32 mouse cellular contexts compared by ENCODE assay signal in genomic region chr2:32682721-32683417, GRCm38 (mm10). TPM values are rescaled to one million over a fixed set of nuclear protein-coding genes. Genes with fewer than 3 reads are reported as not detected.
A peak's percentile ranks its signal among the peaks of the same experiment; 100 is the strongest.
DNase-seq lines count a peak whose midpoint lies in the region; ATAC-seq and TF ChIP-seq lines count a peak whose summit lies in the region.
"Had no signal": no experiment of that assay in that cellular context is flagged by ENCODE, and none has a peak within 500 bp of the region (broad histone marks: within the 10 kb centered on the region; RNA-seq: fewer than 3 reads in every experiment).

No protein-coding gene starts in this region.

- no peaks in the 10 kb centered on the region for H3K27me3 ChIP-seq in heart, adult 2 months (ENCODE audit: control insufficient read depth, insufficient read depth, low read length)
- no peaks in the 10 kb centered on the region for H3K27me3 ChIP-seq in heart, embryonic 11.5 days (ENCODE audit: control insufficient read depth, insufficient read depth, low read length)
- no peaks in the 10 kb centered on the region for H3K27me3 ChIP-seq in kidney, embryonic 15.5 days
- H3K27me3 ChIP-seq in embryonic facial prominence, embryonic 13.5 days: no peaks in the 10 kb centered on the region
- H3K27me3 ChIP-seq in forebrain, embryonic 12.5 days: no peaks in the 10 kb centered on the region
- H3K27me3 ChIP-seq: CH12.LX; embryonic facial prominence, embryonic 15.5 days; forebrain, embryonic 15.5 days; hindbrain, embryonic 13.5 days; limb, embryonic 13.5 days; liver, embryonic 12.5 days; midbrain, embryonic 12.5 days; neural tube, embryonic 13.5 days had no signal

- DNase-seq in heart, adult 2 months: no peak
- DNase-seq in kidney, adult 18-20 months: no peak
- DNase-seq: adrenal gland, adult 8-10 months; B cell, adult 2 months; cerebellum, adult 2 months; cerebellum, postnatal 25 days; kidney, adult 9 months; kidney, postnatal 36 days; layer of hippocampus, postnatal 36 days; lung, adult 18-20 months; lung, postnatal 10 days; right cerebral cortex, adult 18-20 months; right cerebral cortex, postnatal 4 days; thymus, adult 2 months had no signal

- WGBS in heart, adult 2 months: 61% methylated on average over 14 of the region's 14 CpGs
- 75% methylated on average over 14 of the region's 14 CpGs for WGBS in heart, embryonic 11.5 days (ENCODE audit: insufficient replicate concordance)
- WGBS in kidney, embryonic 15.5 days: 80% methylated on average over 14 of the region's 14 CpGs
- WGBS in embryonic facial prominence, embryonic 13.5 days: 80% methylated on average over 14 of the region's 14 CpGs
- WGBS in olfactory bulb, adult 2 months: 62% methylated on average over 14 of the region's 14 CpGs
- 84% methylated on average over 14 of the region's 14 CpGs for WGBS in forebrain, embryonic 12.5 days

- no peak overlapping the region for H3K4me3 ChIP-seq in heart, adult 2 months
- H3K4me3 ChIP-seq in heart, embryonic 11.5 days (ENCODE audit: low read depth, low read length): no peak overlapping the region
- H3K4me3 ChIP-seq in kidney, embryonic 15.5 days (replicated peaks): no peak overlapping the region
- H3K4me3 ChIP-seq in embryonic facial prominence, embryonic 13.5 days: no peak overlapping the region
- H3K4me3 ChIP-seq in olfactory bulb, adult 2 months (ENCODE audit: insufficient read depth, low read depth, low read length): no peak overlapping the region
- no peak overlapping the region for H3K4me3 ChIP-seq in forebrain, embryonic 12.5 days (replicated peaks)
- H3K4me3 ChIP-seq: embryonic facial prominence, embryonic 15.5 days; forebrain, embryonic 15.5 days; hindbrain, embryonic 13.5 days; limb, embryonic 13.5 days; liver, embryonic 12.5 days; midbrain, embryonic 12.5 days; myocyte; neural tube, embryonic 13.5 days had no signal

- ATAC-seq in heart, embryonic 11.5 days (replicated peaks; ENCODE audit: insufficient number of reproducible peaks, low FRiP score, low TSS enrichment): no peak
- ATAC-seq in kidney, embryonic 15.5 days (replicated peaks; ENCODE audit: low FRiP score): no peak
- ATAC-seq in embryonic facial prominence, embryonic 13.5 days (ENCODE audit: insufficient number of reproducible peaks, insufficient read depth, low FRiP score, low TSS enrichment, low read depth): no peak
- ATAC-seq in forebrain, embryonic 12.5 days (ENCODE audit: low FRiP score): no peak
- ATAC-seq: activated CD4-positive, CD25-positive, alpha-beta regulatory T cell, adult 4 months; forebrain, embryonic 15.5 days; liver, embryonic 12.5 days had no signal

- TF ChIP-seq CTCF in heart, adult 2 months (IDR thresholded peaks at IDR 0.05): no peak
- no peak for TF ChIP-seq CTCF in olfactory bulb, adult 2 months (IDR thresholded peaks at IDR 0.05; ENCODE audit: insufficient read depth, low read depth, low read length)

- no peak for TF ChIP-seq EP300 in heart, adult 2 months (IDR thresholded peaks at IDR 0.05; ENCODE audit: insufficient read depth, low read depth, low read length)

- no peak for TF ChIP-seq POLR2A in heart, adult 2 months (IDR thresholded peaks at IDR 0.05; ENCODE audit: insufficient read depth, low read depth, low read length)
- TF ChIP-seq POLR2A in olfactory bulb, adult 2 months (IDR thresholded peaks at IDR 0.05; ENCODE audit: insufficient read depth, low read depth, low read length): no peak

- no peaks in the 10 kb centered on the region for H3K36me3 ChIP-seq in heart, adult 2 months (ENCODE audit: control insufficient read depth, insufficient read depth, low read length)
- H3K36me3 ChIP-seq in heart, embryonic 11.5 days (ENCODE audit: control insufficient read depth, insufficient read depth, low read length): peaks cover 28% of the 10 kb centered on the region
- H3K36me3 ChIP-seq in kidney, embryonic 15.5 days: peaks cover 72% of the 10 kb centered on the region
- peaks cover 75% of the 10 kb centered on the region for H3K36me3 ChIP-seq in embryonic facial prominence, embryonic 13.5 days
- peaks cover 55% of the 10 kb centered on the region for H3K36me3 ChIP-seq in forebrain, embryonic 12.5 days (replicated peaks)

- intact Hi-C loops in heart, adult 2 months (cut with DNase I): no loop called here

- H3K9ac ChIP-seq in heart, adult 2 months (ENCODE audit: low read depth, low read length): no peak overlapping the region
- H3K9ac ChIP-seq in heart, embryonic 11.5 days (ENCODE audit: low read depth, low read length): no peak overlapping the region
- H3K9ac ChIP-seq in kidney, embryonic 15.5 days: no peak overlapping the region
- 0 out of 2 replicates have a peak overlapping the region, but pooled peaks have one; percentile 12 for H3K9ac ChIP-seq in embryonic facial prominence, embryonic 13.5 days
- H3K9ac ChIP-seq in forebrain, embryonic 12.5 days: no peak overlapping the region
- H3K9ac ChIP-seq: embryonic facial prominence, embryonic 15.5 days; forebrain, embryonic 15.5 days; hindbrain, embryonic 13.5 days; limb, embryonic 13.5 days; liver, embryonic 12.5 days; midbrain, embryonic 12.5 days; neural tube, embryonic 13.5 days had no signal

- H3K4me2 ChIP-seq in heart, embryonic 11.5 days: no peak overlapping the region
- no peak overlapping the region for H3K4me2 ChIP-seq in kidney, embryonic 15.5 days
- H3K4me2 ChIP-seq in embryonic facial prominence, embryonic 13.5 days: no peak overlapping the region
- H3K4me2 ChIP-seq in forebrain, embryonic 12.5 days: no peak overlapping the region
- H3K4me2 ChIP-seq: embryonic facial prominence, embryonic 15.5 days; forebrain, embryonic 15.5 days; hindbrain, embryonic 13.5 days; limb, embryonic 13.5 days; liver, embryonic 12.5 days; midbrain, embryonic 12.5 days; neural tube, embryonic 13.5 days had no signal

- no peaks in the 10 kb centered on the region for H3K79me2 ChIP-seq in heart, adult 2 months (replicated peaks; ENCODE audit: control insufficient read depth, insufficient read depth, low read length)

- no peaks in the 10 kb centered on the region; the same call in 1 of the 2 replicates for H3K4me1 ChIP-seq in heart, adult 2 months (ENCODE audit: control insufficient read depth, insufficient read depth, low read length)
- H3K4me1 ChIP-seq in heart, embryonic 11.5 days (ENCODE audit: control insufficient read depth, insufficient read depth, low read length): peaks cover 13% of the 10 kb centered on the region
- peaks cover 15% of the 10 kb centered on the region for H3K4me1 ChIP-seq in kidney, embryonic 15.5 days
- peaks cover 23% of the 10 kb centered on the region for H3K4me1 ChIP-seq in embryonic facial prominence, embryonic 13.5 days
- peaks cover 38% of the 10 kb centered on the region for H3K4me1 ChIP-seq in olfactory bulb, adult 2 months (ENCODE audit: control insufficient read depth, insufficient read depth, low read length)
- H3K4me1 ChIP-seq in forebrain, embryonic 12.5 days: peaks cover 5% of the 10 kb centered on the region; the same call in 1 of the 2 replicates
- H3K4me1 ChIP-seq: forebrain, embryonic 15.5 days; midbrain, embryonic 12.5 days had no signal

- peak overlapping the region; percentile 12; the same call in 1 of the 2 replicates for H3K27ac ChIP-seq in heart, adult 2 months
- no peak overlapping the region for H3K27ac ChIP-seq in heart, embryonic 11.5 days (ENCODE audit: low read depth, low read length)
- 0 out of 2 replicates have a peak overlapping the region, but pooled peaks have one; percentile 41 for H3K27ac ChIP-seq in kidney, embryonic 15.5 days
- no peak overlapping the region for H3K27ac ChIP-seq in embryonic facial prominence, embryonic 13.5 days
- H3K27ac ChIP-seq in olfactory bulb, adult 2 months (ENCODE audit: insufficient read depth, low read depth, low read length): peak overlapping the region; percentile 23; the same call in 1 of the 2 replicates
- no peak overlapping the region for H3K27ac ChIP-seq in forebrain, embryonic 12.5 days
- H3K27ac ChIP-seq: embryonic facial prominence, embryonic 15.5 days; forebrain, embryonic 15.5 days; hindbrain, embryonic 13.5 days; limb, embryonic 13.5 days; liver, embryonic 12.5 days; midbrain, embryonic 12.5 days; neural tube, embryonic 13.5 days had no signal

- H3K9me3 ChIP-seq in heart, embryonic 11.5 days (replicated peaks; ENCODE audit: control insufficient read depth, low read length): no peaks in the 10 kb centered on the region
- H3K9me3 ChIP-seq in kidney, embryonic 15.5 days (replicated peaks): no peaks in the 10 kb centered on the region
- H3K9me3 ChIP-seq in embryonic facial prominence, embryonic 13.5 days: no peaks in the 10 kb centered on the region
- no peaks in the 10 kb centered on the region for H3K9me3 ChIP-seq in forebrain, embryonic 12.5 days
- H3K9me3 ChIP-seq: embryonic facial prominence, embryonic 15.5 days; forebrain, embryonic 15.5 days; hindbrain, embryonic 13.5 days; limb, embryonic 13.5 days; liver, embryonic 12.5 days; midbrain, embryonic 12.5 days; neural tube, embryonic 13.5 days had no signal

RNA-seq across cellular contexts. Expression of gene Fpgs, which starts 21.1 kb away (rescaled TPM):
- total RNA-seq in heart, adult 2 months (2021): 1 to 10 TPM; 4.6 to 5.7 TPM
- 17.8 and 18.0 TPM in 2 replicates for polyA plus RNA-seq in heart, adult 2 months (2012; rRNA removed)
- polyA plus RNA-seq in heart, embryonic 11.5 days (2014; fragmentation: Nextera tagmentation; extraction: Ambion mirVana): 14.5 and 15.3 TPM in 2 replicates
- 33.7 and 40.3 TPM in 2 replicates for polyA plus RNA-seq in kidney, embryonic 15.5 days (2015; fragmentation: Nextera tagmentation; extraction: Ambion mirVana)
- 29.7 and 34.1 TPM in 2 replicates for polyA plus RNA-seq in embryonic facial prominence, embryonic 13.5 days (2015; fragmentation: Nextera tagmentation; extraction: Ambion mirVana)
- not detected in 2 replicates for polyA plus RNA-seq in olfactory bulb, adult 2 months (2012; ENCODE audit: insufficient read depth, insufficient read length, low replicate concordance, missing spikeins)
- polyA plus RNA-seq in forebrain, embryonic 12.5 days (2016; fragmentation: Nextera tagmentation; extraction: Ambion mirVana): 16.4 and 19.6 TPM in 2 replicates

RNA-seq across cellular contexts. Expression of gene Cdk9, which starts 30.0 kb away (rescaled TPM):
- total RNA-seq in heart, adult 2 months (2021): 10 to 100 TPM; 21.0 to 25.3 TPM
- 42.3 and 49.3 TPM in 2 replicates for polyA plus RNA-seq in heart, adult 2 months (2012; rRNA removed)
- polyA plus RNA-seq in heart, embryonic 11.5 days (2014; fragmentation: Nextera tagmentation; extraction: Ambion mirVana): 53.8 and 61.2 TPM in 2 replicates
- polyA plus RNA-seq in kidney, embryonic 15.5 days (2015; fragmentation: Nextera tagmentation; extraction: Ambion mirVana): 108 and 118 TPM in 2 replicates
- 102 and 114 TPM in 2 replicates for polyA plus RNA-seq in embryonic facial prominence, embryonic 13.5 days (2015; fragmentation: Nextera tagmentation; extraction: Ambion mirVana)
- 509 TPM in 1 of 2 replicates, not detected in the other for polyA plus RNA-seq in olfactory bulb, adult 2 months (2012; ENCODE audit: insufficient read depth, insufficient read length, low replicate concordance, missing spikeins)
- polyA plus RNA-seq in forebrain, embryonic 12.5 days (2016; fragmentation: Nextera tagmentation; extraction: Ambion mirVana): 105 and 110 TPM in 2 replicates

RNA-seq across cellular contexts. Expression of gene Eng, which starts 36.5 kb away (rescaled TPM):
- total RNA-seq in heart, adult 2 months (2021): 100 to 1,000 TPM; 113 to 122 TPM
- polyA plus RNA-seq in heart, adult 2 months (2012; rRNA removed): 230 and 239 TPM in 2 replicates
- 113 and 127 TPM in 2 replicates for polyA plus RNA-seq in heart, embryonic 11.5 days (2014; fragmentation: Nextera tagmentation; extraction: Ambion mirVana)
- polyA plus RNA-seq in kidney, embryonic 15.5 days (2015; fragmentation: Nextera tagmentation; extraction: Ambion mirVana): 71.9 and 82.1 TPM in 2 replicates
- 49.1 and 50.2 TPM in 2 replicates for polyA plus RNA-seq in embryonic facial prominence, embryonic 13.5 days (2015; fragmentation: Nextera tagmentation; extraction: Ambion mirVana)
- polyA plus RNA-seq in olfactory bulb, adult 2 months (2012; ENCODE audit: insufficient read depth, insufficient read length, low replicate concordance, missing spikeins): not detected in 2 replicates
- 21.0 and 21.4 TPM in 2 replicates for polyA plus RNA-seq in forebrain, embryonic 12.5 days (2016; fragmentation: Nextera tagmentation; extraction: Ambion mirVana)
- polyA plus RNA-seq: activated CD4-positive, CD25-positive, alpha-beta regulatory T cell, adult 4 months had no signal

RNA-seq across cellular contexts. Expression of gene Sh2d3c, which starts 38.0 kb away (rescaled TPM):
- 10 to 100 TPM; 27.1 to 28.9 TPM for total RNA-seq in heart, adult 2 months (2021)
- polyA plus RNA-seq in heart, adult 2 months (2012; rRNA removed): 38.7 and 52.8 TPM in 2 replicates
- 26.4 and 29.1 TPM in 2 replicates for polyA plus RNA-seq in heart, embryonic 11.5 days (2014; fragmentation: Nextera tagmentation; extraction: Ambion mirVana)
- 32.5 and 37.2 TPM in 2 replicates for polyA plus RNA-seq in kidney, embryonic 15.5 days (2015; fragmentation: Nextera tagmentation; extraction: Ambion mirVana)
- polyA plus RNA-seq in embryonic facial prominence, embryonic 13.5 days (2015; fragmentation: Nextera tagmentation; extraction: Ambion mirVana): 19.4 and 21.8 TPM in 2 replicates
- polyA plus RNA-seq in olfactory bulb, adult 2 months (2012; ENCODE audit: insufficient read depth, insufficient read length, low replicate concordance, missing spikeins): not detected in 2 replicates
- 30.1 and 35.1 TPM in 2 replicates for polyA plus RNA-seq in forebrain, embryonic 12.5 days (2016; fragmentation: Nextera tagmentation; extraction: Ambion mirVana)

RNA-seq across cellular contexts. Expression of gene 6330409D20Rik, which starts 57.9 kb away (rescaled TPM):
- total RNA-seq in heart, adult 2 months (2021): not detected
- not detected in 2 replicates for polyA plus RNA-seq in heart, adult 2 months (2012; rRNA removed)
- 0.32 and 0.46 TPM in 2 replicates for polyA plus RNA-seq in heart, embryonic 11.5 days (2014; fragmentation: Nextera tagmentation; extraction: Ambion mirVana)
- 0.18 TPM in 1 of 2 replicates, not detected in the other for polyA plus RNA-seq in kidney, embryonic 15.5 days (2015; fragmentation: Nextera tagmentation; extraction: Ambion mirVana)
- polyA plus RNA-seq in embryonic facial prominence, embryonic 13.5 days (2015; fragmentation: Nextera tagmentation; extraction: Ambion mirVana): 0.34 and 0.58 TPM in 2 replicates
- polyA plus RNA-seq in olfactory bulb, adult 2 months (2012; ENCODE audit: insufficient read depth, insufficient read length, low replicate concordance, missing spikeins): not detected in 2 replicates
- polyA plus RNA-seq in forebrain, embryonic 12.5 days (2016; fragmentation: Nextera tagmentation; extraction: Ambion mirVana): 1.9 and 2.1 TPM in 2 replicates
- total RNA-seq: adrenal gland, adult 8-10 months; CH12.LX; megakaryocyte progenitor cell, adult 5-6 weeks; MEL had no signal
- polyA plus RNA-seq: gonadal fat pad, adult 2 months; liver, embryonic 12.5 days; myocyte had no signal

Comparison
In these comparisons a context has a peak if more than half of its experiments do, and no peak if none do; other contexts are left out.
1. H3K27ac ChIP-seq: peak in heart, adult 2 months (single experiment), kidney, embryonic 15.5 days (single experiment) and olfactory bulb, adult 2 months (single experiment); none in heart, embryonic 11.5 days (single experiment), embryonic facial prominence, embryonic 13.5 days (single experiment) and forebrain, embryonic 12.5 days (single experiment).
2. RNA of gene Fpgs, which starts 21.1 kb away (polyA plus RNA-seq): 33.7 to 40.3 TPM in kidney, embryonic 15.5 days, 29.7 to 34.1 TPM in embryonic facial prominence, embryonic 13.5 days, 17.8 to 18.0 TPM in heart, adult 2 months, 16.4 to 19.6 TPM in forebrain, embryonic 12.5 days and 14.5 to 15.3 TPM in heart, embryonic 11.5 days; not detected in olfactory bulb, adult 2 months; every median in the first group is over 10 times any median in the second.
3. RNA of gene Eng, which starts 36.5 kb away (polyA plus RNA-seq): 230 to 239 TPM in heart, adult 2 months, 113 to 127 TPM in heart, embryonic 11.5 days, 71.9 to 82.1 TPM in kidney, embryonic 15.5 days, 49.1 to 50.2 TPM in embryonic facial prominence, embryonic 13.5 days and 21.0 to 21.4 TPM in forebrain, embryonic 12.5 days; not detected in olfactory bulb, adult 2 months; every median in the first group is over 10 times any median in the second.